In genomic region chr2:104176979-104177704, GRCm38 (mm10) we compare ENCODE assay signal across 8 mouse cellular contexts. TPM values are rescaled to one million over a fixed set of nuclear protein-coding genes. Genes with fewer than 3 reads are reported as not detected.
A peak's percentile ranks its signal among the peaks of the same experiment; 100 is the strongest.
DNase-seq lines count a peak whose midpoint lies in the region; ATAC-seq lines count a peak whose summit lies in the region.
"Had no signal": no experiment of that assay in that cellular context is flagged by ENCODE, and none has a peak within 500 bp of the region (broad histone marks: within the 10 kb centered on the region; RNA-seq: fewer than 3 reads in every experiment).

No protein-coding gene starts in this region.

- peak; percentile 13 for DNase-seq in 416B (ENCODE audit: low read depth)
- DNase-seq in CD4-positive helper T cell, adult 2 months (ENCODE audit: low read depth, low spot score) = peak; percentile 72
- peak; percentile 54 for DNase-seq in forebrain, embryonic 14.5 days (ENCODE audit: low spot score)
- DNase-seq in left cerebral cortex, adult 8-10 months (ENCODE audit: low spot score in 2 of 2) = peak; percentile 32 to 74
- peak; percentile 31 for DNase-seq in midbrain, embryonic 14.5 days
- no peak for DNase-seq in thymus, postnatal 4 days

- 63% methylated on average over 13 of the region's 13 CpGs for WGBS in forebrain, embryonic 14.5 days
- WGBS in hindbrain, embryonic 16.5 days = 61% methylated on average over 13 of the region's 13 CpGs
- 72% methylated on average over 13 of the region's 13 CpGs for WGBS in midbrain, embryonic 14.5 days

- H3K36me3 ChIP-seq in forebrain, embryonic 14.5 days (ENCODE audit: control insufficient read depth, insufficient read depth, low read length) = no peaks in the 10 kb centered on the region
- no peaks in the 10 kb centered on the region for H3K36me3 ChIP-seq in hindbrain, embryonic 16.5 days (ENCODE audit: control insufficient read depth, insufficient read depth, low read length)
- H3K36me3 ChIP-seq in midbrain, embryonic 14.5 days (ENCODE audit: control insufficient read depth, insufficient read depth, low read length) = no peaks in the 10 kb centered on the region

- peak; percentile 72 for ATAC-seq in forebrain, embryonic 14.5 days
- ATAC-seq in hindbrain, embryonic 16.5 days = peak; percentile 48; the same call in 1 of the 2 replicates
- ATAC-seq in midbrain, embryonic 14.5 days (ENCODE audit: low FRiP score, low TSS enrichment) = no peak

- H3K4me3 ChIP-seq in forebrain, embryonic 14.5 days (ENCODE audit: low read depth, low read length) = no peak overlapping the region
- H3K4me3 ChIP-seq in hindbrain, embryonic 16.5 days (ENCODE audit: low read length) = no peak overlapping the region
- H3K4me3 ChIP-seq in midbrain, embryonic 14.5 days (replicated peaks; ENCODE audit: low read depth, low read length) = no peak overlapping the region
- H3K4me3 ChIP-seq: erythroblast, embryonic 14.5 days had no signal

- H3K4me1 ChIP-seq in forebrain, embryonic 14.5 days (ENCODE audit: control insufficient read depth, insufficient read depth, low read length) = peaks cover 8% of the 10 kb centered on the region
- H3K4me1 ChIP-seq in hindbrain, embryonic 16.5 days (ENCODE audit: control insufficient read depth, insufficient read depth, low read depth, low read length) = peaks cover 9% of the 10 kb centered on the region
- H3K4me1 ChIP-seq in midbrain, embryonic 14.5 days (ENCODE audit: control insufficient read depth, insufficient read depth, low read length) = peaks cover 7% of the 10 kb centered on the region; the same call in 1 of the 2 replicates

- no peak overlapping the region for H3K4me2 ChIP-seq in forebrain, embryonic 14.5 days (ENCODE audit: low read length)
- no peak overlapping the region for H3K4me2 ChIP-seq in hindbrain, embryonic 16.5 days (ENCODE audit: low read length)
- no peak overlapping the region for H3K4me2 ChIP-seq in midbrain, embryonic 14.5 days (ENCODE audit: low read length)

- H3K27me3 ChIP-seq in forebrain, embryonic 14.5 days (replicated peaks; ENCODE audit: control insufficient read depth, insufficient read depth, low read length) = no peaks in the 10 kb centered on the region
- no peaks in the 10 kb centered on the region for H3K27me3 ChIP-seq in hindbrain, embryonic 16.5 days (replicated peaks; ENCODE audit: control insufficient read depth, insufficient read depth, low read length)
- H3K27me3 ChIP-seq in midbrain, embryonic 14.5 days (ENCODE audit: control insufficient read depth, insufficient read depth, low read length) = no peaks in the 10 kb centered on the region

- no peak overlapping the region for H3K27ac ChIP-seq in forebrain, embryonic 14.5 days (ENCODE audit: low read depth, low read length)
- H3K27ac ChIP-seq in hindbrain, embryonic 16.5 days (ENCODE audit: low read depth, low read length) = no peak overlapping the region; the same call in 1 of the 2 replicates
- H3K27ac ChIP-seq in midbrain, embryonic 14.5 days (replicated peaks; ENCODE audit: low read depth, low read length) = no peak overlapping the region

- no peaks in the 10 kb centered on the region for H3K9me3 ChIP-seq in forebrain, embryonic 14.5 days (replicated peaks; ENCODE audit: control insufficient read depth, low read length)
- no peaks in the 10 kb centered on the region for H3K9me3 ChIP-seq in hindbrain, embryonic 16.5 days (ENCODE audit: control insufficient read depth, low read length)
- H3K9me3 ChIP-seq in midbrain, embryonic 14.5 days (ENCODE audit: control insufficient read depth, low read length) = no peaks in the 10 kb centered on the region

- no peak overlapping the region for H3K9ac ChIP-seq in forebrain, embryonic 14.5 days (ENCODE audit: low read length)
- no peak overlapping the region for H3K9ac ChIP-seq in hindbrain, embryonic 16.5 days (ENCODE audit: low read depth, low read length)
- no peak overlapping the region for H3K9ac ChIP-seq in midbrain, embryonic 14.5 days (replicated peaks; ENCODE audit: low read length)

RNA-seq across cellular contexts. Expression of gene A930018P22Rik, which starts 54.6 kb away (rescaled TPM):
- not detected in 2 replicates for polyA plus RNA-seq in forebrain, embryonic 14.5 days (2014; fragmentation: Nextera tagmentation; extraction: Ambion mirVana)
- polyA plus RNA-seq in hindbrain, embryonic 16.5 days (2015; fragmentation: Nextera tagmentation; extraction: Ambion mirVana) = not detected in 2 replicates
- total RNA-seq in left cerebral cortex, adult 8-10 months (2022) = not detected
- not detected in 2 replicates for polyA plus RNA-seq in midbrain, embryonic 14.5 days (2014; fragmentation: Nextera tagmentation; extraction: Ambion mirVana)
